Mouse (Mus musculus) neural tube, embryonic 13.5 days (tissue): ENCODE data around the gene Adcy5. TPM values are rescaled to one million over a fixed set of nuclear protein-coding genes. Genes with fewer than 3 reads are reported as not detected.

ENCODE experiments used
- ATAC-seq: fragments of 200-750 bp; cut with Nextera tagmentation; 2 replicates; pipeline ENCODE4 v1.8.0; 2017; ENCODE audit warnings: low read depth, mild to moderate bottlenecking, moderate TSS enrichment, moderate library complexity
- H3K27ac ChIP-seq: fragments of 300-500 bp; sonication (generic); replicated peaks from 2 replicates; pipeline ENCODE4 v1.5.1; 2015; ENCODE audit warnings: moderate library complexity, mild to moderate bottlenecking, inconsistent platforms
- H3K27me3 ChIP-seq: fragments of 300-500 bp; sonication (generic); 2 replicates; pipeline ENCODE4 v1.6.1; 2015; ENCODE audit warnings: mild to moderate bottlenecking, inconsistent platforms
- H3K36me3 ChIP-seq: fragments of 300-500 bp; sonication (generic); 2 replicates; pipeline ENCODE4 v1.6.1; 2015; ENCODE audit warnings: mild to moderate bottlenecking, inconsistent platforms
- H3K4me1 ChIP-seq: fragments of 300-500 bp; sonication (generic); replicated peaks from 2 replicates; pipeline ENCODE4 v1.6.1; 2015; ENCODE audit warnings: inconsistent platforms
- H3K4me2 ChIP-seq: fragments of 300-500 bp; sonication (generic); 2 replicates; pipeline ENCODE4 v1.6.1; 2015; ENCODE audit warnings: inconsistent platforms, mild to moderate bottlenecking, moderate library complexity
- H3K4me3 ChIP-seq: fragments of 300-500 bp; sonication (generic); 2 replicates; pipeline ENCODE4 v1.5.1; 2015; ENCODE audit warnings: mild to moderate bottlenecking, inconsistent platforms
- H3K9ac ChIP-seq: fragments of 300-500 bp; sonication (generic); 2 replicates; pipeline ENCODE4 v1.6.1; 2015; ENCODE audit warnings: moderate library complexity, mild to moderate bottlenecking, inconsistent platforms
- H3K9me3 ChIP-seq: fragments of 300-500 bp; sonication (generic); 2 replicates; pipeline ENCODE4 v1.6.1; 2016; ENCODE audit warnings: inconsistent platforms
- WGBS: fragments of 180-500 bp; shearing (Covaris S2); methylation state at CpG from one replicate; pipeline ENCODE4 v1.1.7; 2015; 5-methylcytosine and 5-hydroxymethylcytosine counted together
- polyA plus RNA-seq: library from polyadenylated mRNA; unstranded; fragments of >200 nt; fragmentation: Nextera tagmentation; extraction: Ambion mirVana; gene quantifications from 2 replicates; pipeline ENCODE4 v1.2.1, GENCODE M21; 2015

Gene Adcy5
- polyA plus RNA-seq, 1 experiment from 2014 or later, result 5.3 TPM

DNA sequence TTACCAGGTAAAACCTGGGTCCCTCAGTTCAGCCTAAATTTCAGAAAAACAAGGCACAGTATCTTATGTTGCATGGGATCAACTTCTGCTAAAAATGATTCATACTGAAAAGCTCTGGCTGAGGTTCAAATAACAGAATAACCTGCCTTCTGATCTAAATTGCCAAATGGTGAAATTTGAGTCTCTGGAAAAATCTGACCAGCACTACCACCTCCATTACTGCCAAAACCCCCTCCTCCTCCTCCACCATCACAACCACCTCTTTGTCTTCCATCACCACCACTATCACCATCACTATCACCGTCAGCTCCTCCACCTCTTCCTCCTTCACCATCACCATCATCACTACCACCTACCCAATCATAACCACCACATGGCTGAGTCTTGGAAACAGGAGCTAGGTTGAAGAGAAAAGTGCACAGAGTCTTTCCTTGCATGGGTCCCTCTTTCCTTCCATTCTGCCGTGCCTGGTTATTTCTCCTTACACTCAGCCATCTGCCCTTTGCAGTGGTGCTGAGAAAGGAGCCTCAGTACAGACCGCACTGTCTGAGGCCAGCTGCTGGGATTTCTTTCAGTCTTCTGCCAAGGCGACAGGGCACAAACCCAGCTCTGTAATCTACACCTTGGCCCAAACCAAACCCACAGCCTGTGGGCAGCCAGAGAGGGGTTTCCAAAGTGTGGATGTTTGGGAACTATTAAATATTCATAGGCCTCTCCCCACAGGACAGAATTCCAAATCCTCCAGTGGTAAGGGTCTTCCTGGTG lies 85.5 kb downstream of the Adcy5 start:
- Histone ChIP-seq H3K4me2 (no peak overlapping the region), H3K4me1 (peaks cover 12% of the 10 kb centered on the region; the same call in 1 of the 2 replicates), H3K27me3 (no peaks in the 10 kb centered on the region), H3K27ac (no peak overlapping the region), H3K36me3 (no peaks in the 10 kb centered on the region), H3K4me3 (no peak overlapping the region), H3K9me3 (no peaks in the 10 kb centered on the region), H3K9ac (no peak overlapping the region)
- no peak for ATAC-seq
- 82% methylated on average over 4 of the region's 4 CpGs for WGBS

DNA sequence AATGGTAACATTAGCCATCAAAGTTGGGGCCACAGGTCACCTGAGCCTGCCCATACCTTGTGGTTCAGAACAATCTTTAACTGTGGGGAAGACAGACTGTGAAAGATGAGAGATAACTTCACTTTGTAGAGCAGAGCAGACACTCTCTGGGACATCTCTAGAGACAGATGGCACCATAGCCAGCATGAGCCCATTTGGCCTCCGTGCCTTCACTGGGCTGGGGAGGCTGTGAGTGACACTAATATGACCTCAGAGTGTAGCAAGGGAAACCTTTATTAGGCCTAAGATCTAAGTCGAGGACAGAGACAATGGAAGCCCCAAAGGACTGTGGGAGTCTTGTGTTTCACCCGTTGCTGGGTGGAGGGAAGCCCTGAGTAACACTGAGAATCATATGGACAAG lies 92.7 kb downstream of the Adcy5 start:
- ATAC-seq, result no peak
- no peak overlapping the region for H3K4me3 ChIP-seq
- 39% methylated on average over 3 of the region's 3 CpGs for WGBS

DNA sequence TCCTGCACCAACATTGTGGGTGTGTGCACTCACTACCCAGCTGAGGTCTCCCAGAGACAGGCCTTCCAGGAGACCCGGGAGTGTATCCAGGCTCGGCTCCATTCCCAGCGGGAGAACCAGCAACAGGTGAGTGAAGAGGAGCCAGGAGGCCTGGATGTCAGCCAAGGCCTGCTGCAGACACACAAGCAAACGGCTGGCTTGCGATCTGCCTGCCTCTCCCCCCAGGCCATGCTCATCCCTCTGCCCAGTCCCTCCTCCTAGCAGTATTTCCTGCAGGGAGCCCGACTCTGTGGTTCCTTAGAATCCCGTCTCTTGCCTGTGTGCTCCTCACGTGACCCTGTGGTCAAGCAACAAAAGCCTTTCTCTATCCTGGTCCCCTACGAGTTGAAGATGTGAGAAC lies 94.1 kb downstream of the Adcy5 start:
- peaks cover 21% of the 10 kb centered on the region for H3K4me1 ChIP-seq
- no peak overlapping the region for H3K27ac ChIP-seq
- H3K4me2 ChIP-seq, result no peak overlapping the region
- H3K9ac ChIP-seq, result no peak overlapping the region
- no peaks in the 10 kb centered on the region for H3K27me3 ChIP-seq
- WGBS, result 36% methylated on average over 9 of the region's 9 CpGs
- H3K9me3 ChIP-seq, result no peaks in the 10 kb centered on the region
- ATAC-seq, result no peak
- no peak overlapping the region for H3K4me3 ChIP-seq
- H3K36me3 ChIP-seq, result peaks cover 11% of the 10 kb centered on the region

More for the DNA sequence above, 92.7 kb downstream of the Adcy5 start:
- Histone ChIP-seq H3K27ac (no peak overlapping the region), H3K9ac (no peak overlapping the region), H3K4me1 (peaks cover 7% of the 10 kb centered on the region), H3K4me2 (no peak overlapping the region), H3K9me3 (no peaks in the 10 kb centered on the region), H3K36me3 (peaks cover 8% of the 10 kb centered on the region), H3K27me3 (no peaks in the 10 kb centered on the region)

DNA sequence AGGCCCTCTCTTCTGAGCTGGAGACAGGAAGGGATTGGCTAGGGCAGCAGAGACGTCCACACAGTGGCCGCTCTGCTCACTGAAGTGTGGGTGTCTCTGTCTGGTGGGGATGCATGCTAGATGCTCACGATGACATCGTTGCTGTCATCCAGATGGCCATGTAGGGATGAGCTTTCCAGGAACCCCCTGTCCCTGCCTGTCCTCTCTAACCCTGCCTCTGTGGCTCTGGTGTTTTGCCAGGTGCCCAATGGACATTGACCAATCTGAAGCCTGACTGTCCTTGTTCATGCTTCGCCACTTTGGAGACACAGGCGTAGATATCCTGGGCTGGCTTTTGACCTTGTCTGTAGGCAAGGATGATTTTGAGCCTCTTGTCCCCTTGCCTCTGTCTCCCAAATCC lies 95.1 kb downstream of the Adcy5 start:
- WGBS, result 93% methylated on average over 6 of the region's 6 CpGs
- H3K9me3 ChIP-seq, result no peaks in the 10 kb centered on the region

DNA sequence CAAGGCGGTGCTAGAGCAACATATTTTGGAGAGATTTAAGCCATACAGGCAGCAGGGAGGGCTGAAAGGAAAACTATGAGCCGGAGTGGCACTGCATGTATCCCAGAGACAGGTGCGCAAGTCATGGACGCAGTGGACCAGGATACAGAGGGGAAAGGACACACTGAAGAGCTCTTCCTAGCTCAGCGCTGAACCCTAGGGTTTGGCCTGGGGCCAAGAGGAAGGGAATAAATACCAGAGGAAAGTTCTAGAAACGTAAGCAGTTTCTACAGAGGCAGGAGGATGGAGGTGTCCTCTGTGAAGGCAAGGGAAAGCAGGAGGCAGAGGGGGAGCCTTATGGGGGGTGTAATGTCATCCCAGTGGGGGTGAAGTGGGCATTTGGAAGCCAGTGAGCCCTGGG lies 97.0 kb downstream of the Adcy5 start:
- H3K36me3 ChIP-seq, result peaks cover 11% of the 10 kb centered on the region
- H3K27ac ChIP-seq, result no peak overlapping the region
- no peak overlapping the region for H3K4me2 ChIP-seq
- H3K9ac ChIP-seq, result no peak overlapping the region
- no peak for ATAC-seq
- H3K27me3 ChIP-seq, result no peaks in the 10 kb centered on the region
- WGBS, result 84% methylated on average over 6 of the region's 6 CpGs
- H3K4me3 ChIP-seq, result no peak overlapping the region
- H3K4me1 ChIP-seq, result peaks cover 22% of the 10 kb centered on the region
- H3K9me3 ChIP-seq, result no peaks in the 10 kb centered on the region

More for the DNA sequence above, 95.1 kb downstream of the Adcy5 start:
- Histone ChIP-seq H3K27me3 (no peaks in the 10 kb centered on the region), H3K27ac (no peak overlapping the region), H3K4me1 (peaks cover 22% of the 10 kb centered on the region), H3K4me3 (no peak overlapping the region), H3K4me2 (no peak overlapping the region), H3K9ac (no peak overlapping the region), H3K36me3 (peaks cover 11% of the 10 kb centered on the region)
- no peak for ATAC-seq

DNA sequence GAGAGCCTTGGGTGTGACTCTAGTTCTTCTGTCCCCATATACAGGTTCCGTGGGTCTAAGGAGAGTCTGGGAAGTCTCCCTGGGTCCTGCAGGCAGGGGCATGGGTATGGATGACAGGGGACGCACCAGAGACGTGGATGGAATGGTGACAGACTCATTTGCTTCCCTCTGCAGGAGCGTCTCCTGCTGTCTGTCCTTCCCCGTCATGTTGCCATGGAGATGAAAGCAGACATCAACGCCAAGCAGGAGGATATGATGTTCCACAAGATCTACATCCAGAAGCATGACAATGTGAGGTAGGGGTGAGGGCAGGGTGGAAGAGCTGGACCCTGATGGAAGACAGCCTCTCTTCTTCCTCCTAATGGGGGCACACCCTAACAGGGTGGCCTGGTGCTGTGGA lies 98.3 kb downstream of the Adcy5 start:
- Histone ChIP-seq H3K4me1 (peaks cover 22% of the 10 kb centered on the region), H3K9me3 (no peaks in the 10 kb centered on the region), H3K27me3 (no peaks in the 10 kb centered on the region), H3K4me2 (no peak overlapping the region), H3K4me3 (no peak overlapping the region), H3K27ac (no peak overlapping the region), H3K36me3 (peaks cover 11% of the 10 kb centered on the region), H3K9ac (no peak overlapping the region)
- 44% methylated on average over 6 of the region's 6 CpGs for WGBS
- no peak for ATAC-seq

DNA sequence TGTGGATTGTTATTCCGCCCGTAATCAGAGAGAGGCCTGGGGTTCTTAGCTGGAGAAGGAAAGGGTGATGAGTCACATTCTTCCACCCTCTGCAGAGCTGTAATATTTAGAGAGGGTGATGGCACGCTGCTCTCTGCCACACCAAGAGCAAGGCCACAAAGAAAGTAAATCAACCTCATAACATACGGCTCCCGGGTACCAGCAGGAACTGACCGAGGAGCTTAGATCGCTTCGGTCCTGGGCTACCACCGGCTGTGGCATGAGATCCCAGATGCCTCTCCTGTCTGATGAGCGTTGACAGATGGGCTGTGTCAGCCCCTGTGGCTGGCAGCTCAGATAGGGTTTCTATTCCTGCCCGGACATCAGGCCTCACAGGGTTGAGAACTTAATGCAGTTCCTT lies 101.3 kb downstream of the Adcy5 start:
- Histone ChIP-seq H3K4me2 (no peak overlapping the region), H3K4me3 (no peak overlapping the region), H3K36me3 (peaks cover 4% of the 10 kb centered on the region; the same call in 1 of the 2 replicates), H3K4me1 (peaks cover 15% of the 10 kb centered on the region), H3K27ac (no peak overlapping the region), H3K9me3 (no peaks in the 10 kb centered on the region), H3K27me3 (no peaks in the 10 kb centered on the region), H3K9ac (no peak overlapping the region)
- ATAC-seq, result no peak
- WGBS, result 71% methylated on average over 11 of the region's 11 CpGs

DNA sequence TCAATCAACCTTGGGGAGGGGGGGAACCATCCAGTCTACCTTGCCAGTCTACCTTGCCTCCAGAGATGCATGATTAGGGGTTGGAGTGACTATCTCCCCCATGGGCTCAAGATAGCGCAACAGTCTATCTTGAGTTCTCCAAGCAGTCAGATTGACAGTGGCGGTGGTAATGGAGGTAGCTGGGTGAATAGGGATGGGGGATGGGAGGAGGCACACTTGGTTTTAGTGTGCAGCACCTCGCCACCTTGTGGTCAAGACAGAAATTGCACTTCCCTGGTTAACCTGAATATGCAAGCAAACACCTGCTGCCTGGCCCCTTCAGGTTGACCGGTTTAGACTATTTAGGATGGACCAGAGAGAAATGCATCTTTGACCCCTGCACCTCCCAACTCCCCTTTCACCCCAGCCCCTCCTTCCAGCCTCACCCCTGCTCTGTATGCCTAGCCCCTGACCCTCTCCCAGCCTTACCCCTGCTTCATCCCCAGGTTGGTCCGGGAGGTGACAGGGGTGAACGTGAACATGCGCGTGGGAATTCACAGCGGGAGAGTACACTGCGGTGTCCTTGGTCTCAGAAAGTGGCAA lies 115.8 kb downstream of the Adcy5 start:
- Histone ChIP-seq H3K36me3 (peaks cover 16% of the 10 kb centered on the region), H3K4me2 (no peak overlapping the region), H3K9me3 (no peaks in the 10 kb centered on the region), H3K27ac (no peak overlapping the region), H3K4me3 (no peak overlapping the region), H3K27me3 (no peaks in the 10 kb centered on the region), H3K4me1 (peaks cover 4% of the 10 kb centered on the region; the same call in 1 of the 2 replicates), H3K9ac (no peak overlapping the region)
- ATAC-seq, result peak; percentile 41
- 52% methylated on average over 10 of the region's 10 CpGs for WGBS

DNA sequence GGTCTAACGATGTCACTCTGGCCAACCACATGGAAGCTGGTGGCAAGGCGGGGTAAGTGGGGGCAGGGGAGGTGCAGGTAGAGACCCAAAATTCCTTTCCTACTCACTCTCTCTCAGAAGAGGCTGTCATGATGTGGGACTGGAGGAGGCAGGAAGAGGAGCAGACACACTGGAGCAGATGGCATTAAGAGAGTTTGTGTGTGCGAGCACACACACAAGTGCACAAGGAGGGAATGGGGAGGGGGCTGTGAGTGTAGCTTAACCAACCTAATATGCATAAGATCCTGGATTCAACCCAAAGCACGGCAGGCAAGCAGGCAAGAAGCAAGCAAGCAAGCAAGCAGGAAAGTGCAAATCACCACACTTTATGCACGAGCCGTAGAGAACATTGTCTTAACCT lies 116.3 kb downstream of the Adcy5 start:
- no peaks in the 10 kb centered on the region for H3K27me3 ChIP-seq
- no peak overlapping the region for H3K4me3 ChIP-seq
- peaks cover 17% of the 10 kb centered on the region for H3K36me3 ChIP-seq
- no peak overlapping the region for H3K9ac ChIP-seq
- no peak overlapping the region for H3K27ac ChIP-seq
- no peak for ATAC-seq
- peaks cover 9% of the 10 kb centered on the region; the same call in 1 of the 2 replicates for H3K4me1 ChIP-seq
- no peaks in the 10 kb centered on the region for H3K9me3 ChIP-seq
- no peak overlapping the region for H3K4me2 ChIP-seq
- WGBS, result 81% methylated on average over 6 of the region's 6 CpGs

DNA sequence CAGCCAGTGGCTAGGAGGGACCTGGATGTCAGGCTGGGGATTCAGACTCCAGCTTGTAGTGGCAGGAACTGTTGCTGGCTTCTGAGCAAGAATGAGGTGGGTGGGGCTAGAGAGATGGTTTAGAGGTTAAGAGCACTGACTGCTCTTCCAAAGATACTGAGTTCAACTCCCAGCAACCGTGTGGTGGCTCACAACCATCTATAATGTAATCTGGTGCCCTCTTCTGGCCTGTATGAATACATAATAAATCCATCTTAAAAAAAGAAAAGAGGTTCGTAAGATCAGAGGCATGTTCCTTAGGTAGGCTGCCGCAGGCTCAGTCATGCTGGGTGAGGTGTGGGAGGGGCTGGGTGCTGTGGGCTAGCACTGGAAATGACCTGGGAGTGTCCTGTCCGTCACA lies 116.9 kb downstream of the Adcy5 start:
- 51% methylated on average over 4 of the region's 4 CpGs for WGBS
- no peak for ATAC-seq

DNA sequence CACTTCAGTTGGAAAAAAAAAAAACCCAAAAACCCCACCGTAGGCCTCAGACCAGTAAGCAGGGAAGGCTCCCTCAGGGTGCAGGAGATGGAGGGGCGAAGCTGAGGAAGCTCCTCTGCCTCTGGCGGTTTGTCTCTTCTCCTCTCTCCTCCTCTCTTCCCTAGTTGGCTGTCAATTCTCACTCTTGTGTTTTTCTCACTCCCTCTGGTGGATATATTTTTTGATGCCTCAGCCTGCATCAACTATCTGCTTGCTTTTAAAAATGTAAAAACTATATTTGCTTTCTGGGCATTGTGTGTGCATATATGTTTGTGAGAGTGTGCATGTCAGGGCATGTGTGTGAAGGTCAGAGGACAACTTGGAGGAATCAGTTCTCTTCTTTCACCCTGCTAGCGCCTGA lies 117.7 kb downstream of the Adcy5 start:
- Histone ChIP-seq H3K36me3 (peaks cover 17% of the 10 kb centered on the region), H3K4me2 (no peak overlapping the region), H3K27me3 (no peaks in the 10 kb centered on the region), H3K9ac (no peak overlapping the region), H3K27ac (no peak overlapping the region), H3K9me3 (no peaks in the 10 kb centered on the region), H3K4me1 (peaks cover 16% of the 10 kb centered on the region), H3K4me3 (no peak overlapping the region)
- no peak for ATAC-seq
- WGBS, result 56% methylated on average over 4 of the region's 4 CpGs

More for the DNA sequence above, 116.9 kb downstream of the Adcy5 start:
- no peak overlapping the region for H3K27ac ChIP-seq
- H3K36me3 ChIP-seq, result peaks cover 17% of the 10 kb centered on the region
- peaks cover 12% of the 10 kb centered on the region; the same call in 1 of the 2 replicates for H3K4me1 ChIP-seq
- no peaks in the 10 kb centered on the region for H3K9me3 ChIP-seq
- H3K4me3 ChIP-seq, result no peak overlapping the region
- no peaks in the 10 kb centered on the region for H3K27me3 ChIP-seq
- no peak overlapping the region for H3K4me2 ChIP-seq
- H3K9ac ChIP-seq, result no peak overlapping the region

DNA sequence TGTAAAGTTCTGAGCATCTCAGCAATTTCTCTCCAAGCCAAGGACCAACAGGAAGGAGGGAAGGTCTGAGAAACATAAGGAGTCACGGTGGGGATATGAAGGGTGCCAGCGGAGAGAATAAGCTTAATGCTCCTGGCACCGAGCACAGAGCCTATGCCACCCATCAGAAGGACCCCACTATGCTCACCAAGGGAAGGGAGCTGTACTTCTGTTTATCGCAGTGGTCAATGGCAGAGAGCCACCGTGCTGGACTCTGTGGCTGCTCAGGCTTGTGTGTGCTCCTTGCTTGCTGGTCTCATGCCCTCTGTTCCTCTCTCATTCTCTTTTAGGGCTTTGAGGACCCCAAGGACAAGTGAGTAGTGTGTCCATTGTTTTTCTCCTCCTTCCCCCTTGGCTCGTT lies 123.5 kb downstream of the Adcy5 start:
- no peaks in the 10 kb centered on the region for H3K27me3 ChIP-seq
- 72% methylated on average over 6 of the region's 6 CpGs for WGBS
- no peak overlapping the region for H3K4me2 ChIP-seq
- no peak overlapping the region for H3K9ac ChIP-seq
- peaks cover 12% of the 10 kb centered on the region for H3K4me1 ChIP-seq
- H3K36me3 ChIP-seq, result peaks cover 35% of the 10 kb centered on the region
- H3K27ac ChIP-seq, result no peak overlapping the region
- ATAC-seq, result no peak
- no peak overlapping the region for H3K4me3 ChIP-seq
- no peaks in the 10 kb centered on the region for H3K9me3 ChIP-seq
